Mouse (Mus musculus) liver, embryonic 12.5 days (tissue): Measurements from ENCODE around the gene Atg2b. TPM values are rescaled to one million over a fixed set of nuclear protein-coding genes. Genes with fewer than 3 reads are reported as not detected.

Experiments used
- ATAC-seq: fragments of 200-750 bp; cut with Nextera tagmentation; 2 replicates; pipeline ENCODE4 v1.8.0; 2017; ENCODE audit warnings: moderate number of reproducible peaks, mild to moderate bottlenecking, moderate library complexity
- H3K27ac ChIP-seq: fragments of 300-500 bp; sonication (generic); 2 replicates; pipeline ENCODE4 v1.5.1; 2016; ENCODE audit warnings: mild to moderate bottlenecking
- H3K27me3 ChIP-seq: fragments of 300-500 bp; sonication (generic); replicated peaks from 2 replicates; pipeline ENCODE4 v1.6.1; 2016; ENCODE audit warnings: mild to moderate bottlenecking, moderate library complexity
- H3K36me3 ChIP-seq: fragments of 300-500 bp; sonication (generic); 2 replicates; pipeline ENCODE4 v1.6.1; 2016; ENCODE audit warnings: mild to moderate bottlenecking, moderate library complexity
- H3K4me1 ChIP-seq: fragments of 300-500 bp; sonication (generic); 2 replicates; pipeline ENCODE4 v1.6.1; 2016
- H3K4me2 ChIP-seq: fragments of 300-500 bp; sonication (generic); 2 replicates; pipeline ENCODE4 v1.6.1; 2016; ENCODE audit warnings: mild to moderate bottlenecking, moderate library complexity
- H3K4me3 ChIP-seq: fragments of 300-500 bp; sonication (generic); 2 replicates; pipeline ENCODE4 v1.5.1; 2016; ENCODE audit warnings: mild to moderate bottlenecking, moderate library complexity
- H3K9ac ChIP-seq: fragments of 300-500 bp; sonication (generic); 2 replicates; pipeline ENCODE4 v1.6.1; 2016; ENCODE audit warnings: mild to moderate bottlenecking, moderate library complexity
- H3K9me3 ChIP-seq: fragments of 300-500 bp; sonication (generic); replicated peaks from 2 replicates; pipeline ENCODE4 v1.6.1; 2016; ENCODE audit warnings: mild to moderate bottlenecking, moderate library complexity
- WGBS: fragments of 180-500 bp; shearing (Covaris S2); methylation state at CpG from one replicate; pipeline ENCODE4 v1.1.7; 2016; ENCODE audit not compliant: insufficient replicate concordance; 5-methylcytosine and 5-hydroxymethylcytosine counted together
- polyA plus RNA-seq: library from polyadenylated mRNA; unstranded; fragments of >200 nt; fragmentation: Nextera tagmentation; extraction: Ambion mirVana; gene quantifications from 2 replicates; pipeline ENCODE4 v1.2.1, GENCODE M21; 2016

Gene Atg2b
- polyA plus RNA-seq, 1 experiment from 2014 or later = 14.4 TPM

DNA sequence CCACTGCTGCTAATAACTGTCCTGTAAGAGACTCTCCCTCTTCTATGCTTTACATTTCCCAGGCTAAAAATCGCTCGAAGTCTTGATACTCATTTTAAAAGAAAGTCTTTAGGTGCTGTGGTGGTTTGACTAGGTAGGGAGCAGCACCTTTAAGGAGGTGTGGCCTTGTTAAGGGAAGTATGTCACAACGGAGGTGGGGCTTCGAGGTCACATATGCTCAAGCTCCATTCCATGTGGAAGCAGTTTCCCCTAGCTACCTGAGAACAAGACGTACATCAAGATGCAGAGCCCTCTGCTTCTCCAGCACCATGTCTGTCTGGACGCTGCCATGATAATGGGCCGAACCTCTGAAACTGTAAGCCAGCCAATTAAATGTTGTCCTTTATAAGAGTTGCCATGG is 6.8 kb downstream of the Atg2b start:
- Histone ChIP-seq H3K9ac (no peak overlapping the region), H3K4me2 (no peak overlapping the region), H3K9me3 (no peaks in the 10 kb centered on the region), H3K4me1 (peaks cover 44% of the 10 kb centered on the region), H3K36me3 (peaks cover 74% of the 10 kb centered on the region), H3K27ac (no peak overlapping the region), H3K4me3 (no peak overlapping the region), H3K27me3 (no peaks in the 10 kb centered on the region)
- no peak for ATAC-seq
- WGBS = 84% methylated on average over 7 of the region's 7 CpGs

- no peaks in the 10 kb centered on the region for H3K9me3 ChIP-seq
- H3K27me3 ChIP-seq = no peaks in the 10 kb centered on the region
- no peak overlapping the region for H3K9ac ChIP-seq
- no peak overlapping the region for H3K4me3 ChIP-seq
- WGBS = 55% methylated on average over 8 of the region's 8 CpGs
- peaks cover 87% of the 10 kb centered on the region for H3K36me3 ChIP-seq
- H3K27ac ChIP-seq = no peak overlapping the region
- H3K4me2 ChIP-seq = no peak overlapping the region
- H3K4me1 ChIP-seq = peaks cover 31% of the 10 kb centered on the region
- peak; percentile 74 for ATAC-seq
Measured at GRCm38 (mm10) chr12:105676274-105676673, 8.7 kb downstream of the Atg2b start.

DNA sequence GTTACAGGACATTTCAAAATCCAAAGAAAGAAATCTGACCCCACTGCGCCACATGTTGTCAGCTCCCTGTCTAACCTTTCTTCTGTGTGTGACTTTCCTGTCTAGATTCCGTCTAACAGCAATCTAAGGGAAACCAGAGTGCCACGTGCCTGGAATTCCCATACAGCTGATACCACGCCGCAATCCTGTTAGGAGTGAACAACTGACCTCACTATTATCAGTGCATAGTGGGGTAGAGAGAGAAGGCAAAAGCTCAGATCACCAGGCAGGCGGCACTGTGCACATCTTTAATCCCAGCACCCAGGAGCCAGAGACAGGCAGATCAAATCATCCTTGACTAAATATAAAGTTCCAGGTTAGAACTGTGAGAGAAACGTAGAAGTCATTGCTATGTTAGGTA is 29.2 kb downstream of the Atg2b start:
- no peak overlapping the region for H3K4me3 ChIP-seq
- no peak overlapping the region for H3K9ac ChIP-seq
- ATAC-seq = no peak
- no peak overlapping the region for H3K27ac ChIP-seq
- H3K27me3 ChIP-seq = no peaks in the 10 kb centered on the region
- H3K4me1 ChIP-seq = no peaks in the 10 kb centered on the region
- no peak overlapping the region for H3K4me2 ChIP-seq
- peaks cover 100% of the 10 kb centered on the region for H3K36me3 ChIP-seq
- no peaks in the 10 kb centered on the region for H3K9me3 ChIP-seq
- WGBS = 89% methylated on average over 7 of the region's 7 CpGs

- 88% methylated on average over 11 of the region's 11 CpGs for WGBS
- no peak for ATAC-seq
- H3K4me1 ChIP-seq = no peaks in the 10 kb centered on the region
- no peak overlapping the region for H3K4me3 ChIP-seq
- H3K4me2 ChIP-seq = no peak overlapping the region
- H3K9ac ChIP-seq = no peak overlapping the region
- peaks cover 99% of the 10 kb centered on the region for H3K36me3 ChIP-seq
- H3K27me3 ChIP-seq = no peaks in the 10 kb centered on the region
- H3K27ac ChIP-seq = no peak overlapping the region
- no peaks in the 10 kb centered on the region for H3K9me3 ChIP-seq
Measured at GRCm38 (mm10) chr12:105642770-105643321, 42.2 kb downstream of the Atg2b start.

DNA sequence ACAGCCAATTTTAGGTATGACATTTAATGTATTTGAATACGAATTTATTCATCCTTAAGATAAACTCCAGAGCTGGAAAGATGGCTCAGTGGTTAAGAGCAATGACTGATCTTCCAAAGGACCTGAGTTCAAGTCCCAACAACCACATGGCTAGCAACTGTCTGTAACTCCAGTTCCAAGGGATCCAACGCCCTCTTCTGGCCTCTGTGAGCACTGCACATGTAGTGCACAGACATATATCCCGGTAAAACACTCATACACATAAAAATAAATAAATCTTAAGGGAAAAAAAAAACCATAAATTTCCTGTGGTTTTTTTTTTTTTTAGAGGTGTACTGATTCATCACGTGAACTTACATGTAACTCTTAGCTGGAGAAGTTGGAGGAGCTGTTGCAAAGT is 47.5 kb downstream of the Atg2b start:
- no peak for ATAC-seq
- H3K9ac ChIP-seq = no peak overlapping the region
- peaks cover 100% of the 10 kb centered on the region for H3K36me3 ChIP-seq
- WGBS = 68% methylated on average over 4 of the region's 4 CpGs
- H3K9me3 ChIP-seq = no peaks in the 10 kb centered on the region
- no peaks in the 10 kb centered on the region for H3K27me3 ChIP-seq
- no peak overlapping the region for H3K4me2 ChIP-seq
- H3K27ac ChIP-seq = no peak overlapping the region
- no peak overlapping the region for H3K4me3 ChIP-seq
- H3K4me1 ChIP-seq = no peaks in the 10 kb centered on the region

GRCm38 (mm10) chr12:105636551-105636950 is 48.5 kb downstream of the Atg2b start:
- no peak overlapping the region for H3K27ac ChIP-seq
- H3K9ac ChIP-seq = no peak overlapping the region
- peaks cover 100% of the 10 kb centered on the region for H3K36me3 ChIP-seq
- no peak for ATAC-seq
- H3K4me2 ChIP-seq = no peak overlapping the region
- 91% methylated on average over 9 of the region's 9 CpGs for WGBS
- no peaks in the 10 kb centered on the region for H3K4me1 ChIP-seq
- no peaks in the 10 kb centered on the region for H3K9me3 ChIP-seq
- H3K27me3 ChIP-seq = no peaks in the 10 kb centered on the region
- H3K4me3 ChIP-seq = no peak overlapping the region

- no peak for ATAC-seq
- no peaks in the 10 kb centered on the region for H3K9me3 ChIP-seq
- H3K4me1 ChIP-seq = no peaks in the 10 kb centered on the region
- H3K9ac ChIP-seq = no peak overlapping the region
- no peak overlapping the region for H3K4me2 ChIP-seq
- H3K27me3 ChIP-seq = no peaks in the 10 kb centered on the region
- peaks cover 90% of the 10 kb centered on the region for H3K36me3 ChIP-seq
- whole genome bisulfite sequencing = 91% methylated on average over 13 of the region's 13 CpGs
- no peak overlapping the region for H3K4me3 ChIP-seq
- no peak overlapping the region for H3K27ac ChIP-seq
Measured at GRCm38 (mm10) chr12:105634374-105635067, 50.5 kb downstream of the Atg2b start.

DNA sequence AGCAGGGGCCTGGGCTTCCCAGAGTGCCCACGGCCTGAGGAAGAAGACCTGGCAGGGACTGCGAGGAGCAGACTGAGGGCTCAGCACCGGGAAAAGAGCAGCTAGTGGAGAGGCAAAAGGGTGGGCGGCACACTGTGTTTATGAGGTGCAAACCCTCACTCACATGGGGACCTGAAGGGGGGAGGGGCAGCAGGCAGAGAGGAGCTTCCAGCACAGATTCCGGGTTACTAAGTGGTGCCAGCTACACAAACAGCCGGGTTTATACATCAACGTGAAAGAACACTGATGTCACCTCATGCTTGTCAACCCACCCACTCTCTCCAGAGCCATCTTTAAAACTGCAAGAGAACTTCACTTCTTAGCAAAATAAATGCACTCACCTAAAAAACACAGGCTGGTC is 59.2 kb downstream of the Atg2b start:
- Histone ChIP-seq H3K9me3 (no peaks in the 10 kb centered on the region), H3K27ac (no peak overlapping the region), H3K4me2 (no peak overlapping the region), H3K9ac (no peak overlapping the region), H3K36me3 (peaks cover 75% of the 10 kb centered on the region), H3K4me1 (no peaks in the 10 kb centered on the region), H3K27me3 (no peaks in the 10 kb centered on the region), H3K4me3 (no peak overlapping the region)
- no peak for ATAC-seq
- 77% methylated on average over 7 of the region's 7 CpGs for WGBS

DNA sequence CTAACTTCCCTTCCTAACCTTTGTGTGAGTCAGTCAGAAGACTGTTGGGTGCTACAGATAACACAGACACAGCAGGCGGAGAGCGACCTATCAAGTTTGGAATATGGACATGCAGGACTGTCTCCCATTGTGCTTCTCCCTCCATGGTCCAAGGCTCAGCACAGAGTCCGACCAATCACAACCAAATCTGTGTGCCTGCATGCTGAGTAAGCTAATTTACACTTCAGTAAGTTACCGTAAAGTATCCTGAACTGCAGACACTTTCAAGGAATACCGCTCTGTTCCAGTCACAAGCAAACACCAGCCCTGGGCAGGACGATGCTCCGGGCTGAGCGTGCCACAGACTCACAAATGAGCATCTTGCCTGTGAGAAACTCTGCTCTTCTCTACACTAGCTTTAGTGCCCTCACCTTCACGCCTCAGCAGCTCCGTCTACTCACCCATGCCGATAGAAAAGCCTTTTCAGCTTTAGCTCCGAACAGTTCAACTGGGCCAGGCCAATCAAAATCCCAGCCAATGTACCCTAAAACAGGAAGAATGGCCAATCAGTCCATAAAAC is 62.0 kb downstream of the Atg2b start:
- H3K36me3 ChIP-seq = peaks cover 84% of the 10 kb centered on the region
- no peak overlapping the region for H3K4me2 ChIP-seq
- no peak for ATAC-seq
- no peaks in the 10 kb centered on the region for H3K4me1 ChIP-seq
- 86% methylated on average over 12 of the region's 12 CpGs for WGBS
- H3K9ac ChIP-seq = no peak overlapping the region
- H3K9me3 ChIP-seq = no peaks in the 10 kb centered on the region
- H3K27ac ChIP-seq = no peak overlapping the region
- H3K27me3 ChIP-seq = no peaks in the 10 kb centered on the region
- H3K4me3 ChIP-seq = no peak overlapping the region

- ATAC-seq = no peak
- Histone ChIP-seq H3K4me3 (no peak overlapping the region), H3K27ac (no peak overlapping the region), H3K9me3 (no peaks in the 10 kb centered on the region), H3K36me3 (peaks cover 85% of the 10 kb centered on the region), H3K4me1 (no peaks in the 10 kb centered on the region), H3K4me2 (no peak overlapping the region), H3K9ac (no peak overlapping the region), H3K27me3 (no peaks in the 10 kb centered on the region)
- 86% methylated on average over 7 of the region's 7 CpGs for WGBS
Measured at GRCm38 (mm10) chr12:105622048-105622447, 63.0 kb downstream of the Atg2b start.

DNA sequence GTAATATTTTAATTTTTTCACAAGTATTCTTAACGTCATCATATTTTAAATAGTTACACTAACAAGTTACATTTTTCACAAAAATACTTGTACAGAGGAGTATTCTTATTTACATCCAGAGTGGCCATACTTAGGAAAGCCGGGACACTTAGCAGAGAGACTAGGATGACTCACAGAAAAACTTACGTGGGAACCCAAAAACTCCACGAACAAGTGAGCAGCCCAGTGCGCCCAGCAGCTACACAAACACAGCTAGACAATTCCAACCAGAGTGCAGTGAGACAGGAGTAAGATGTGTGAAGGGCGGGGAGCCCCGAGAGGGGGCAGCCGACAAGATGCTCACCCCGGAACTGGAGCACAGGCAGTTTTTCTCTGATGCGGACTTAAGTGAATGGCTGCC is 71.5 kb downstream of the Atg2b start:
- Histone ChIP-seq H3K27ac (no peak overlapping the region), H3K4me3 (no peak overlapping the region), H3K27me3 (no peaks in the 10 kb centered on the region), H3K36me3 (peaks cover 44% of the 10 kb centered on the region), H3K4me1 (no peaks in the 10 kb centered on the region), H3K9ac (no peak overlapping the region), H3K4me2 (no peak overlapping the region), H3K9me3 (no peaks in the 10 kb centered on the region)
- ATAC-seq = no peak
- 87% methylated on average over 10 of the region's 10 CpGs for WGBS

- H3K27ac ChIP-seq = no peak overlapping the region
- H3K9me3 ChIP-seq = no peaks in the 10 kb centered on the region
- no peak overlapping the region for H3K9ac ChIP-seq
- H3K4me2 ChIP-seq = no peak overlapping the region
- H3K27me3 ChIP-seq = no peaks in the 10 kb centered on the region
- no peaks in the 10 kb centered on the region for H3K4me1 ChIP-seq
- H3K4me3 ChIP-seq = no peak overlapping the region
- WGBS = 26% methylated on average over 7 of the region's 7 CpGs
- no peak for ATAC-seq
- peaks cover 26% of the 10 kb centered on the region for H3K36me3 ChIP-seq
Measured at GRCm38 (mm10) chr12:105611748-105612147, 73.3 kb downstream of the Atg2b start.
